Mouse (Mus musculus): ENCODE results near the gene Nr1h3. TPM values are rescaled to one million over a fixed set of nuclear protein-coding genes. Genes with fewer than 3 reads are reported as not detected.
A peak's percentile ranks its signal among the peaks of the same experiment; 100 is the strongest.

Gene Nr1h3
- total RNA-seq (2012; rRNA removed) (0.50 and 0.93 TPM in 2 replicates), total RNA-seq (2014; rRNA removed) (0.17 and 0.59 TPM in 2 replicates), polyA plus RNA-seq (2012; ENCODE audit: insufficient read length, low read depth) (0.19 TPM in 1 of 2 replicates, not detected in the other)

- Histone ChIP-seq H3K9me3 (replicated peaks; ENCODE audit: low read length) (no peaks in the 10 kb centered on the region), H3K27me3 (replicated peaks) (no peaks in the 10 kb centered on the region), H3K27ac (ENCODE audit: insufficient read depth, low read depth) (peak within 1 kb of the TSS; percentile 18; the same call in 1 of the 2 replicates), H3K4me2 (ENCODE audit: insufficient read depth, low read depth, poor library complexity, severe bottlenecking) (peak within 1 kb of the TSS; percentile 98), H3K4me3 (replicated peaks in 1 of 3; ENCODE audit: low read depth in 2 of 3, low read length in 2 of 3, poor library complexity in 1 of 3) (peak within 1 kb of the TSS; percentile 83 to 86 (median 84)), H3K4me1 (ENCODE audit: control insufficient read depth in 1 of 2, insufficient read depth in 2 of 2) (peaks cover 3 to 27% of the 10 kb centered on the region in 2 experiments; a peak in 3 of 4 replicates), H3K36me3 (replicated peaks in 1 of 2; ENCODE audit: control insufficient read depth in 1 of 2, insufficient read depth in 1 of 2, low read length in 1 of 2) (peaks cover 15 to 30% of the 10 kb centered on the region in 2 experiments), H3K9ac (ENCODE audit: insufficient read depth, low read depth) (peak within 1 kb of the TSS; percentile 85), H3K79me2 (replicated peaks; ENCODE audit: control insufficient read depth, extremely low read depth, insufficient read depth, poor library complexity, severe bottlenecking) (peaks cover 2% of the 10 kb centered on the region)
- DNase-seq (ENCODE audit: extremely low read depth), result peak; percentile 90
- TF ChIP-seq JUN (IDR thresholded peaks at IDR 0.05; ENCODE audit: insufficient read depth, low read depth, low read length) (no peak), KAT2A (IDR thresholded peaks at IDR 0.05; ENCODE audit: insufficient replicate concordance, low read length) (peak; percentile 97), GABPA (IDR thresholded peaks at IDR 0.05; ENCODE audit: insufficient replicate concordance, low read depth, low read length) (peak; percentile 66; the same call in 1 of the 2 replicates), CTCF (conservative IDR thresholded peaks at IDR 0.05 in 1 of 2, IDR thresholded peaks at IDR 0.05 in 1 of 2; ENCODE audit: low read depth in 2 of 2, low read length in 2 of 2) (no peak), BHLHE40 (IDR thresholded peaks at IDR 0.05; ENCODE audit: low read depth, low read length) (0 out of 2 replicates have a peak, but pooled peaks have one; percentile 16), USF2 (conservative IDR thresholded peaks at IDR 0.05; ENCODE audit: low read depth, low read length) (no peak), MAFK (IDR thresholded peaks at IDR 0.05; ENCODE audit: insufficient replicate concordance, low read length) (no peak), UBTF (IDR thresholded peaks at IDR 0.05; ENCODE audit: low read depth, low read length) (peak; percentile 53; the same call in 1 of the 2 replicates), USF1 (IDR thresholded peaks at IDR 0.05; ENCODE audit: low read depth, low read length) (no peak), MAX (IDR thresholded peaks at IDR 0.05; ENCODE audit: low read length) (peak; percentile 34), POLR2AphosphoS2 (IDR thresholded peaks at IDR 0.05; ENCODE audit: low read depth, low read length) (no peak), IRF4 (IDR thresholded peaks at IDR 0.05; ENCODE audit: low read depth, low read length) (peak; percentile 82), RAD21 (IDR thresholded peaks at IDR 0.05; ENCODE audit: low read depth, low read length) (no peak), E2F4 (IDR thresholded peaks at IDR 0.05; ENCODE audit: insufficient replicate concordance, low read depth, low read length) (0 out of 2 replicates have a peak, but pooled peaks have one; percentile 61), ZC3H11A (IDR thresholded peaks at IDR 0.05; ENCODE audit: low read depth, low read length) (no peak), MYC (IDR thresholded peaks at IDR 0.05; ENCODE audit: low read depth, low read length) (0 out of 2 replicates have a peak, but pooled peaks have one; percentile 45), RCOR1 (conservative IDR thresholded peaks at IDR 0.05; ENCODE audit: low read depth, low read length) (peak; percentile 63; the same call in 1 of the 2 replicates), MXI1 (IDR thresholded peaks at IDR 0.05; ENCODE audit: low read depth, low read length) (peak; percentile 67), POLR2A (IDR thresholded peaks at IDR 0.05; ENCODE audit: low read depth, low read length) (peak; percentile 81), TBP (conservative IDR thresholded peaks at IDR 0.05; ENCODE audit: low read depth, low read length) (peak; percentile 85), NRF1 (IDR thresholded peaks at IDR 0.05; ENCODE audit: low read depth, low read length) (peak; percentile 73), HCFC1 (IDR thresholded peaks at IDR 0.05; ENCODE audit: low read depth, low read length) (peak; percentile 99), ZKSCAN1 (IDR thresholded peaks at IDR 0.05; ENCODE audit: borderline replicate concordance, low read depth, low read length) (no peak), ETS1 (conservative IDR thresholded peaks at IDR 0.05; ENCODE audit: low read depth, low read length) (no peak), ZNF384 (IDR thresholded peaks at IDR 0.05; ENCODE audit: low read depth, low read length) (no peak), JUND (conservative IDR thresholded peaks at IDR 0.05; ENCODE audit: low read depth, low read length) (0 out of 2 replicates have a peak, but pooled peaks have one; percentile 22), CHD1 (IDR thresholded peaks at IDR 0.05; ENCODE audit: low read depth, low read length) (no peak), SIN3A (IDR thresholded peaks at IDR 0.05; ENCODE audit: low read length) (peak; percentile 95), ZMIZ1 (IDR thresholded peaks at IDR 0.05; ENCODE audit: low read depth, low read length) (peak; percentile 70), ELF1 (IDR thresholded peaks at IDR 0.05; ENCODE audit: low read depth, low read length) (peak; percentile 86), NELFE (IDR thresholded peaks at IDR 0.05; ENCODE audit: low read depth, low read length) (peak; percentile 78), MAZ (IDR thresholded peaks at IDR 0.05; ENCODE audit: low read depth, low read length) (0 out of 2 replicates have a peak, but pooled peaks have one; percentile 57), MEF2A (IDR thresholded peaks at IDR 0.05; ENCODE audit: borderline replicate concordance, low read depth, low read length) (peak; percentile 82; the same call in 1 of the 2 replicates), PAX5 (IDR thresholded peaks at IDR 0.05; ENCODE audit: low read length) (no peak), CHD2 (IDR thresholded peaks at IDR 0.05; ENCODE audit: low read length) (peak; percentile 60), TCF12 (IDR thresholded peaks at IDR 0.05; ENCODE audit: low read depth, low read length) (peak; percentile 98), SMC3 (IDR thresholded peaks at IDR 0.05; ENCODE audit: low read depth, low read length) (no peak; the same call in 1 of the 2 replicates), EP300 (IDR thresholded peaks at IDR 0.05; ENCODE audit: low read length) (no peak)
- dilution Hi-C loops (cut with MboI; ENCODE audit: extremely low pct_ligation_motif_present, extremely low pct_unique_long_range_greater_than_20kb, low sequenced_read_pairs), result no loop called here
- in situ Hi-C loops (cut with MboI; ENCODE audit: low pct_ligation_motif_present, low pct_unique_long_range_greater_than_20kb, low sequenced_read_pairs), result no loop called here
These were observed at the start of gene Nr1h3, which contains the start of gene Acp2 for GRCm38 (mm10) chr2:91202222-91202971. TSS of gene Nr1h3 (minus strand) at chr2:91202834. TSS of gene Acp2 (plus strand) at chr2:91202885.
